Mouse (Mus musculus): ENCODE data around the gene A530032D15Rik. TPM values are rescaled to one million over a fixed set of nuclear protein-coding genes. Genes with fewer than 3 reads are reported as not detected.
"Not testable (repeated sequence)": the region's sequence is repeated elsewhere in the genome, so short reads cannot be mapped to it uniquely, and the experiment has no call there.

A530032D15Rik gene
- polyA plus RNA-seq, 1 experiment from 2014 or later = not detected

GRCm38 (mm10) chr1:85112266-85112665 lies 2.6 kb upstream of the A530032D15Rik start:
- H3K27me3 ChIP-seq (ENCODE audit: control insufficient read depth, insufficient read depth, low read length); H3K27ac ChIP-seq (ENCODE audit: low read depth, low read length); H3K4me2 ChIP-seq; H3K36me3 ChIP-seq (ENCODE audit: control insufficient read depth, insufficient read depth, low read length); H3K9ac ChIP-seq (ENCODE audit: low read depth, low read length); H3K4me3 ChIP-seq (ENCODE audit: low read depth, low read length); H3K9me3 ChIP-seq (replicated peaks; ENCODE audit: control insufficient read depth, low read length); H3K4me1 ChIP-seq (ENCODE audit: control insufficient read depth, insufficient read depth, low read length): not testable (repeated sequence)
- peak; percentile 46; the same call in 1 of the 2 replicates for ATAC-seq (replicated peaks; ENCODE audit: insufficient number of reproducible peaks, low FRiP score, low TSS enrichment)
- WGBS (ENCODE audit: insufficient replicate concordance) = 83% methylated on average over 7 of the region's 7 CpGs

DNA sequence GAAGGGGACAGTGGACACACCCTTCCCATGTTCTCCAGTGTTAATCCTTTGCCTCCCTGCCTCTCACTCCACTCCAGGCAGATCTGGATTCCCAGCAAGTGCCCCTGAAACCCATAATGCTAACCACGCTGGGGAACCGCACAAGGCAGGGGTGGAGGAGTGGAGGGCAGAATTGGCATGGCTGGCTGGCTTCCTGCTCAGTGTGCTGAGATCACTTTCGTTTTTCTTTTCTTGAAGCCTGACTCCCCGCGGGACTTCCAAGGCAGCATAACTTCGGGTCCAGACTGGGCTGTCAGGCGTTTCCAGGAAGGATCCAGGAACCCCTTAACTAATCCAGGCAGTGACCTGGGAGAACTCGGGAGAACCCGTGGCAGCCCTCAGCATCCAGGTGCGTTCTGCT lies 1.9 kb upstream of the A530032D15Rik start:
- H3K27ac ChIP-seq (ENCODE audit: low read depth, low read length); H3K4me2 ChIP-seq: not testable (repeated sequence)

GRCm38 (mm10) chr1:85110876-85111275 lies 1.2 kb upstream of the A530032D15Rik start:
- ATAC-seq (replicated peaks; ENCODE audit: insufficient number of reproducible peaks, low FRiP score, low TSS enrichment); H3K36me3 ChIP-seq (ENCODE audit: control insufficient read depth, insufficient read depth, low read length); H3K27ac ChIP-seq (ENCODE audit: low read depth, low read length); H3K9me3 ChIP-seq (replicated peaks; ENCODE audit: control insufficient read depth, low read length); H3K9ac ChIP-seq (ENCODE audit: low read depth, low read length); H3K4me2 ChIP-seq; H3K27me3 ChIP-seq (ENCODE audit: control insufficient read depth, insufficient read depth, low read length); H3K4me3 ChIP-seq (ENCODE audit: low read depth, low read length); H3K4me1 ChIP-seq (ENCODE audit: control insufficient read depth, insufficient read depth, low read length): not testable (repeated sequence)
- WGBS (ENCODE audit: insufficient replicate concordance) = 71% methylated on average over 2 of the region's 3 CpGs

More for the DNA sequence above, 1.9 kb upstream of the A530032D15Rik start:
- not testable (repeated sequence) for ATAC-seq (replicated peaks; ENCODE audit: insufficient number of reproducible peaks, low FRiP score, low TSS enrichment); H3K9ac ChIP-seq (ENCODE audit: low read depth, low read length); H3K4me1 ChIP-seq (ENCODE audit: control insufficient read depth, insufficient read depth, low read length); H3K36me3 ChIP-seq (ENCODE audit: control insufficient read depth, insufficient read depth, low read length); H3K9me3 ChIP-seq (replicated peaks; ENCODE audit: control insufficient read depth, low read length); H3K4me3 ChIP-seq (ENCODE audit: low read depth, low read length); H3K27me3 ChIP-seq (ENCODE audit: control insufficient read depth, insufficient read depth, low read length)
- 60% methylated on average over 9 of the region's 10 CpGs for WGBS (ENCODE audit: insufficient replicate concordance)

- not testable (repeated sequence) for H3K36me3 ChIP-seq (ENCODE audit: control insufficient read depth, insufficient read depth, low read length); H3K4me1 ChIP-seq (ENCODE audit: control insufficient read depth, insufficient read depth, low read length); H3K27me3 ChIP-seq (ENCODE audit: control insufficient read depth, insufficient read depth, low read length); H3K27ac ChIP-seq (ENCODE audit: low read depth, low read length); H3K9ac ChIP-seq (ENCODE audit: low read depth, low read length); ATAC-seq (replicated peaks; ENCODE audit: insufficient number of reproducible peaks, low FRiP score, low TSS enrichment); H3K9me3 ChIP-seq (replicated peaks; ENCODE audit: control insufficient read depth, low read length); H3K4me3 ChIP-seq (ENCODE audit: low read depth, low read length); H3K4me2 ChIP-seq
- WGBS (ENCODE audit: insufficient replicate concordance) = 69% methylated on average over 5 of the region's 6 CpGs
These were observed 3.6 kb downstream of the A530032D15Rik start for GRCm38 (mm10) chr1:85106013-85106412.

GRCm38 (mm10) chr1:85105336-85105735 lies 4.3 kb downstream of the A530032D15Rik start:
- H3K27ac ChIP-seq (ENCODE audit: low read depth, low read length); ATAC-seq (replicated peaks; ENCODE audit: insufficient number of reproducible peaks, low FRiP score, low TSS enrichment); H3K4me1 ChIP-seq (ENCODE audit: control insufficient read depth, insufficient read depth, low read length); H3K36me3 ChIP-seq (ENCODE audit: control insufficient read depth, insufficient read depth, low read length); H3K9ac ChIP-seq (ENCODE audit: low read depth, low read length); H3K4me3 ChIP-seq (ENCODE audit: low read depth, low read length); H3K27me3 ChIP-seq (ENCODE audit: control insufficient read depth, insufficient read depth, low read length); H3K9me3 ChIP-seq (replicated peaks; ENCODE audit: control insufficient read depth, low read length); H3K4me2 ChIP-seq: not testable (repeated sequence)
- 70% methylated on average over 3 of the region's 4 CpGs for WGBS (ENCODE audit: insufficient replicate concordance)

DNA sequence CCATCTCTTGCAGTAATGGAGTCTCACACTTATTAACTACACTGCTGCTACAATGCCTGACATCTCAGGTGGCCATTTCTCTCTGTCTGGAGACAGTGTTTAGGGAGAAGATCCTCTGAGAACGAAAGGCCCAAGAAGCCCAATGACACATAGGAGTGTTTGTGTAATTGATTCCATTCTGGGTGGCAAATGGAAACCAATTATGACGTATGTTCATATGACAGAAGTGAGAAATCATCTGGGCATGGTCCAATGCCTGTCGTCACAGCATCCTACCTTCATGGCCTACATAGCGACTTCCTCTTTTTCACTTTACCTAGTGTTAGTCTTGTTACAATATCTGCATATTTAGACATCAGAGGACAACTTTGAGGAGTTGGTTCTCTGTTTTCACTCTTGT lies 7.9 kb downstream of the A530032D15Rik start:
- H3K9me3 ChIP-seq (replicated peaks; ENCODE audit: control insufficient read depth, low read length); H3K4me1 ChIP-seq (ENCODE audit: control insufficient read depth, insufficient read depth, low read length); H3K9ac ChIP-seq (ENCODE audit: low read depth, low read length); H3K27ac ChIP-seq (ENCODE audit: low read depth, low read length); H3K4me2 ChIP-seq; H3K27me3 ChIP-seq (ENCODE audit: control insufficient read depth, insufficient read depth, low read length); H3K36me3 ChIP-seq (ENCODE audit: control insufficient read depth, insufficient read depth, low read length); ATAC-seq (replicated peaks; ENCODE audit: insufficient number of reproducible peaks, low FRiP score, low TSS enrichment); H3K4me3 ChIP-seq (ENCODE audit: low read depth, low read length): not testable (repeated sequence)
- WGBS (ENCODE audit: insufficient replicate concordance) = 76% methylated on average over 4 of the region's 4 CpGs

DNA sequence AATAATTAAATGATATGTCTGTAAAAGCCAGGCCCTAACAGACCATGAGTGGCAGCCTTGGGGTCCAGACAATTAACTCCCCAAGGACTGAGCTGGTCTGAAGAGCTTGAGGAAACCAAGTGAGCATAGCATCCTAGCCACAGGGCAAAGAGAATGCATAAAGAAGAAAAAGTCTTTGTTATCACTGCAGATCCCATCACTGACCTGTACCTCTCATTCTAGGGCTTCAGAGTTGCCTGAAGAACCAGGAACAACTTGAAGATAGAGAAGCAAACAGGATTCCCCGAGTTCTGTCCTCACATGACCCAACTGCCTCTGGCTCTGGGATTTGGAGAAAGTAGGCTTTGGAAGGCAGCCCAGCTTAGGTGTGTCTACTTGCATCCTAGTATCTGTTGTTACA lies 9.8 kb downstream of the A530032D15Rik start, which contains the start of gene Gm10553:
Gene Gm10553 (plus strand): TSS at position 301 of the 400 bp plus-strand sequence.
- not testable (repeated sequence) for ATAC-seq (replicated peaks; ENCODE audit: insufficient number of reproducible peaks, low FRiP score, low TSS enrichment); H3K4me3 ChIP-seq (ENCODE audit: low read depth, low read length); H3K9ac ChIP-seq (ENCODE audit: low read depth, low read length); H3K27me3 ChIP-seq (ENCODE audit: control insufficient read depth, insufficient read depth, low read length); H3K4me1 ChIP-seq (ENCODE audit: control insufficient read depth, insufficient read depth, low read length); H3K4me2 ChIP-seq; H3K36me3 ChIP-seq (ENCODE audit: control insufficient read depth, insufficient read depth, low read length); H3K9me3 ChIP-seq (replicated peaks; ENCODE audit: control insufficient read depth, low read length); H3K27ac ChIP-seq (ENCODE audit: low read depth, low read length)
- 74% methylated on average over 1 of the region's 1 CpGs for WGBS (ENCODE audit: insufficient replicate concordance)

DNA sequence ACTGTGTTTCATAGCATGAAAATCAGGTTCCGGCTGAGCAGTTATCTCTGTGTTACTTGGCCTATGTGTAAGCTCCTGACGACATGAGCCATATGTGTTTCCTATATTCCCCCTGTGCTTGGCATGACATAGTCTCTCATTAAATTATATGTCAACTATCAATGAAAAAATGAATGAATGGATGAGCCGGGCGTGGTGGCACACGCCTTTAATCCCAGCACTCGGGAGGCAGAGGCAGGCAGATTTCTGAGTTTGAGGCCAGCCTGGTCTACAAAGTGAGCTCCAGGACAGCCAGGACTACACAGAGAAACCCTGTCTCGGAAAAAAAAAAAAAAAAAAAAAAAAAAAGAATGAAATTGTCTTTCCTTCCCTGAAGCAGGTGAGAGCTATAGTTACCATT lies 10.6 kb downstream of the A530032D15Rik start:
- not testable (repeated sequence) for ATAC-seq (replicated peaks; ENCODE audit: insufficient number of reproducible peaks, low FRiP score, low TSS enrichment); H3K4me1 ChIP-seq (ENCODE audit: control insufficient read depth, insufficient read depth, low read length)
- WGBS (ENCODE audit: insufficient replicate concordance) = 71% methylated on average over 6 of the region's 7 CpGs

DNA sequence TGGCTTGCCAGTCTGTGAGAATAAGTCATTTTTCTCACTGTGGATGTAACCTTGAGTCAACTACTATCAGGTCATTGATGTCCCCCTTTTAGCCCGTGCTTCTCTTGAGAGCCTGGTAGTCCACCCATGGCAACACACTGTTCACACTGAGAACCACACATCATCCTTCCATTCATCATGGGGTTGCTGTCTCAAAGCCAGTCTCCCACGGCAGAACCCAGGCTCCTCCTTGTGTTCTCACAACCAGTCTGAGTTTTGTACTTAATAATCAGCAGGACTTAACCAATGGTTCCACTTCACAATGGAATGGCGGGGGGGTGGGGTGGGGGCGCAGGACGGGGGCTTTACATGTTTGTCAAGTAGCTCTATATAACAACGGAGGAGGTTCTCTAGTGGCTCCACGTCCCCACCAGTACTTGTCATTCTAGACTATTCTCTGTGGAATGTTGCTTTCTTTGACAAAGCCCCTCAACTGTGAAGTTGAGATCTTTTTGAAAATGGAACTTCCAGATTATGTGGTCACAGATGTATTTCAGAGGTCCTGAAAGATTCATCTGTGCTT lies 16.6 kb downstream of the A530032D15Rik start:
- not testable (repeated sequence) for H3K4me3 ChIP-seq (ENCODE audit: low read depth, low read length); H3K36me3 ChIP-seq (ENCODE audit: control insufficient read depth, insufficient read depth, low read length); ATAC-seq (replicated peaks; ENCODE audit: insufficient number of reproducible peaks, low FRiP score, low TSS enrichment); H3K4me1 ChIP-seq (ENCODE audit: control insufficient read depth, insufficient read depth, low read length); H3K9me3 ChIP-seq (replicated peaks; ENCODE audit: control insufficient read depth, low read length); H3K27me3 ChIP-seq (ENCODE audit: control insufficient read depth, insufficient read depth, low read length); H3K9ac ChIP-seq (ENCODE audit: low read depth, low read length); H3K4me2 ChIP-seq; H3K27ac ChIP-seq (ENCODE audit: low read depth, low read length)
- WGBS (ENCODE audit: insufficient replicate concordance) = 70% methylated on average over 6 of the region's 7 CpGs

More for the DNA sequence above, 10.6 kb downstream of the A530032D15Rik start:
- H3K27me3 ChIP-seq (ENCODE audit: control insufficient read depth, insufficient read depth, low read length); H3K4me3 ChIP-seq (ENCODE audit: low read depth, low read length); H3K4me2 ChIP-seq; H3K9me3 ChIP-seq (replicated peaks; ENCODE audit: control insufficient read depth, low read length); H3K27ac ChIP-seq (ENCODE audit: low read depth, low read length); H3K9ac ChIP-seq (ENCODE audit: low read depth, low read length); H3K36me3 ChIP-seq (ENCODE audit: control insufficient read depth, insufficient read depth, low read length): not testable (repeated sequence)

Measured in heart, embryonic 11.5 days (tissue).